Mouse (Mus musculus) Muller cell, postnatal 12 days (primary cell): Measurements from ENCODE around the gene Calr3.

Source experiments
- DNase-seq: peaks from one replicate; pipeline ENCODE4 v3.0.0-alpha.2; 2015; ENCODE audit errors: inconsistent ontology term

Calr3 gene

DNA sequence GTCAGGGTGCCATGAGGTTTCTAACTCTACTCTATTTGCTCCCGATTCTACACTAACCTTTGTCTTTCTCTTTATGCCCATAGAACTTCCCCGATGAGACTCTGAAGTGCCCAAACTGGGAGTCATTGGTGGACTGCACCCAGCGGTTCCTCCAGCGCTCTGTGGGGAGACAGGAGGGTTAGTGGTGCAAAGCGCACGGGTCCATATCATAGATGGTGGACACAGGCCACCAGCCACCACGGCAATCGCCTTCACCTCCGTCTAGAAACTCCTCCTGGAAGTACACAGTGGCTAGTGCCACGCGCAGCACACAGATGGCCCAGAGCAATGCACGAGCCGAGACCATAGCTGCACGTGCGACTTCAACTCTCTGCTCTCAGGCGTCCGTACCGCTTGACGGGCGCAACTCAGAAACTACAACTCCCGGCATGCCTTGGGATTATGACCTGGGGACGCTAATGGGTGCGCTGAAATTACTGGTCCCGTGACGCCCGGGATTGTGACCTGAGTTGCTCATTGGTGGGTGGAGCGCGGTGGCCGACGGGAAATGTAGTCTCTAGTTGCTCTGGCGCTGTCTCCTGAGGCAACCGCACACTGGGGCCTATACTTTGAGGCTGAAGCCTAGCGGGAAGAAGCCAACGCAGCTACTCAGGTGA lies at the start of gene Calr3, which contains the start of gene 1700030K09Rik:
Gene Calr3, minus strand, starts transcription at position 533 of the 656 bp plus-strand sequence.
Gene 1700030K09Rik, plus strand, starts transcription at position 543 of the 656 bp plus-strand sequence.
- DNase-seq = peak; percentile 98

DNA sequence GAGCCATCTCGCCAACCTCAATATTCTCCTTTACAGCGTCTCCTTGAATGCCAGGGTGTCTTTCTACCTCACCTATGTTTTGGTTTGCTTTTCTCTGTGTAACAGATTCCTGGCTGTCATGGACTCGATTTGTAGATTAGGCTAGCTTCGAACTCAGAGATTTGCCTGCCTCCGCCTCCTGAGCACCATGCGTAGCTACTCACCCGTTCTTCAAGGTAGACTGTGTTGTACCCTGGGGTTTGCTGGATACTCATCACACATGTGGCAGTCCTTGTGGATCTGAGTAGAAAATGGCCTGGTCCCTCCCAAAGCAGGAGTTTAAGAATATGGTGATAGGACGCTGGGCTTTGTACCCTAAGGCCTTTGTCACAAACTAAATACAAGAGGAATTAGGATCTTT lies 49.7 kb upstream of the Calr3 start:
- peak; percentile 31 for DNase-seq

DNA sequence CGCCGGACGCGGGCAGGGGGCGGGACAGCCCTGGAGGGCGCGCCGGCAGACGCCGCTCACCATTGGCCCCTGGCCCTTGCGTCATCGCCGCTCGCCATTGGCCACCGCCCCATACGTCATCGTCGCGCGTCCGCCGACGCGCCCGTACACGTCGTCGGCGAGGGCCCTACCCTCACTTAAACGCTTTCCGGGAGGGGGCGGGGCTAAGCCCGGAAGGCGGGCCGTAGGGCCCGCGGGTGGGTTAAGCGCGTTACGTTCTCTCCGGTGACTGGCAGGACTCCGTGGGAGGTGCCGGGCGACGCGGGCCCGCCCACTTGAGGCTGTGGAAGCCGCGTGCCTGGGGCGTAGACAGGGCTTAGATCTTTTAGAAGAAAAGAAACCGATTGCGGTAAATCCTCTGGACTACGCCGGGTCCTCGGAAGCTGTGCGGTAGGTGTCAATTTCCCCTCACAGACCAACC lies 49.0 kb upstream of the Calr3 start:
- peak; percentile 100 for DNase-seq

DNA sequence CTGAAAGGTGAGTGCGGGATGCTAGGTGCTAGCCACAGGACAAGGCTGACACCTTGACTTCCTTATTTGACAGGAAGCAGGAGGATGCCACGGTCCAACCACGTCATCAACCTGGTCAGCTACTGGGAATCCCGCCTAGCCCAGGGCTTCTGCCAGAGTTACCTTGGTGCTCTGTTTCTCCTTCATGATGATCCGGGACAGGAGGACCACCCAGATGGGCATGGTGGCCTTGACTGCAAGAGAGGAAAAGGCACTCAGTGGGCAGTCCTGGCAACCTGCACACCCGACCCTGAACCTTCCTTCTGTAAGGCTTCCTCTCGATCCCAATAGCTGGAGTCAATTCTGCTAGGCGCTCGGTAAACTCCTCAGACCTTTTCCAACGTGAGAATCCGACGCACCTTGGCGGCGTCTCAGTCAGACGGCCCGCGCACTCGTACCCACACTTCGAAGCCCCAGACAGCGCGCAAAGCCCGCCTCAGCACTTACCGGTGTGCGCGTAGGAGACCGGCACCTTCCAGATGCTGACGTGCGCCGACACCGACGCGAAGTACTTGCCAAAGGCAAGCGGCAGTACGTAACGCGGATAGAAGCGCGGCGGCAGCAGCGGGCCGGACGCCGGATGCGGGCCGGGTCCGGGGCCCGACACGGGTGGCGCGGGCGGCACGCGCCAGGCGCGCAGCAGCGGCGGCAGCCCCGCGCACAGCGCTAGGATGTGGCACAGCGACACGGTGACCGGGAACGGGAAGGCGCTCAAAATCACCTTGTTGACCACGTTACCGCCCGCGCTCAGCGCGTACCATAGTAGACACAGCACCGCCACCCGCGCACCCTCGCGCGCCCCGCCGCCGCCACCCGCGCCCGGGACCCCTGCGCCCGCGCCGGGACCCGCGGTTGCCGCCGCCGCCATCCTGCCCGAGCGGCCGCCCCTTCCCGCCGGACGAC lies 48.3 kb upstream of the Calr3 start, which contains the start of gene Slc35e1:
Gene Slc35e1, minus strand, starts transcription at position 935 of the 942 bp plus-strand sequence.
- DNase-seq = peak; percentile 30

DNA sequence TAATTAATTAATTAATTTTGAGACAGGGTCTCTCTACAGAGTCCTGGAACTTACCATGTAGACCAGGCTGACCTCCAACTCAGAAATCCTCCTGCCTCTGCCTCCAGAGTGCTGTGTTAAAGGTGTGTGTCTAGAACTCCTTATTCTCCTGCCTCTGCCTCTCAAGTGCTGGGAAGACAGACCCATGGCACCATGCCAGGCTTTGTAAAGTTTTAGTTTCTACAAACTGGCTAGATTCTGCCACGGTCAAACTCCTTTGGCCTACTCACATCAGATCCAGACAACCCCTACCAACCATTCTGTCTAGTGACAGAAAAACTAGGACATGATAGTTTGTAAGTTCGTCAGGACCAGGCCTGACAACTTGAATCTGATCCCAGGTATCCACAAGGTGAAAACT lies 47.3 kb upstream of the Calr3 start:
- DNase-seq = no peak

DNA sequence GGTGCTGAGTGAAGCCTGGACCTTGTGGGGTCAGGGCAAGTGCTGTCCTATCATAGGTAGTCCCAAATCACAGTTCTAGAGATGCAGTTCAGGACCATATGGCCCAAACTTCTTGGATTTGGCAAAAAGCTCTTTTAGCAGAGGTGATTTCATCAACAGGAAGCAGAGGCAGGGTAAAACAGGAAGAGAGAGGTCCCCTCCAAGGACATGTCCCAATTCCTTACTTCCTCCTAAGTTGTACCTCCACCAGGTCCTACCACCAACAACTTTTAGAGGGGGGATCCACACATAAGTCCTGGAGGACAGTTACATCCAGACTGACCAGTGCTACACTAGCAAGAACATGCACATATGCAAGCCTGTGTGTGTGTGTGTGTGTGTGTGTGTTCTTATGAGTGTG lies 43.3 kb upstream of the Calr3 start:
- no peak for DNase-seq

DNA sequence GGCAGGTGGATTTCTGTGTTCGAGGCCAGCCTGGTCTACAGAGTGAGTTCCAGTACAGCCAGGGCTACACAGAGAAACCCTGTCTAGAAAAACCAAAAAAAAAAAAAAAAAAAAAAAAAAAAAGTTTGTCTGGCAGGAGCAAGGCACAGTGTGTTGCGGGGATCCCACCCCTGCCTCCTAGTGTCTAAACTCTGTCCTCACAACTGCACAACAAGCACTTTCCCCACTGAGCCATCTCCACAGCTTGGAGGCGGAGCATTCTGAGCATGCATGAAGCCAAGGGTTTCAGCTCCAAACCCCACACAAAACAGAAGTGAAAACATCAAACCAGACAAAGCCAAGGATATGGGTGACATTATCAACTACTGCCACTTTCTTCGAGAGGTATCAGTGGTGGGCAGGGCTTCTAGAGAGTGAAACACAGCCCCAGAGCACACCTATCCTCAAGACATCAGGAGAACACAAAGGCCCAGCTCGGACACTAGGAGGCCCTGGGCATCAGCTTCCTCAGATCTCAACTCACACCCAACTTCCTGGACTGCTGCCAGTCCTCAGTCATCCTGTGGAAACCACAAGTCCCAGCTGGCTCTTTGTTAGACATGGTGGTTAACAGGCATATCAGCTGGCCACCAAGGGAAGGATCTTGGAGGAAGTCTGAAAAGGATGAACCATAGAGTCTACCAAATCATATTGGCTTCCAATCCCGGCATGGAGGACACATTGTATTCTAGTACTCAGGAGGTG lies 42.0 kb upstream of the Calr3 start:
- peak; percentile 66 for DNase-seq

DNA sequence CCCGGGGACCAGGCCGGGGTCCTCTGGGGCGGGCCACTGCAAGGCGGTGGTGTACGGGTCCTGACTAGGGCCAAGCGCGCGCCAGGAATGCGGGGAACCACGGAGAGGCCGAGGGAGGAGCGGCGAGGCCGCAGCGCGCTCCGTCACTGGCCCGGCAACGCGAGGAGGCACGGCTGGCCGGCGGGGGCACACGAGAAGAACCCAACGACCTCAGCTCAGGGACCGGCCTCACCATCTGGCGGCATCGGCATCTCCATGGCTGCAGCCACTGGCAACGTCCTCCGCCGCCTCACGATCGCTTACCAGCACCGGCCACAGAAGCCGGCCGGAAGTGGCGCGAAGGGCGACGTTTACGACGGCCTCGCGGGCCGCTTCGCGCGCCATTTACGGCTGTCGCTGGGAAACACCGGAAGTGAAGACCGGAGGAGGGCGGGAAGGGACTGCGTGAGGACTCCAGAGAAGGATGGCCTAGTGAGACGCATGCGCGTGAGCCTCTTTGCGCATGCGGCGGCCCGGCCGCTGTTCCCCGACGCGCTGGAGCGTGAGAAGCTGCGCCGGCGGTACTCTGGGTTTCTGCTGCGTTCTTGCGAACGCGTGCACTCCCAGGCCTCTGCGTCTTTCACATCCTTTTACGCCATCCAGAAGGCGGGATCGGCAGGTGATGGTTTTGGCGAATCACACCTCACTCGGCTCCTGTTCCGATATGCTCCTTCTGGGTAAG lies 31.3 kb upstream of the Calr3 start, which contains the start of gene Cherp:
Gene Cherp, minus strand, starts transcription at position 401 of the 721 bp plus-strand sequence.
- DNase-seq = peak; percentile 99

DNA sequence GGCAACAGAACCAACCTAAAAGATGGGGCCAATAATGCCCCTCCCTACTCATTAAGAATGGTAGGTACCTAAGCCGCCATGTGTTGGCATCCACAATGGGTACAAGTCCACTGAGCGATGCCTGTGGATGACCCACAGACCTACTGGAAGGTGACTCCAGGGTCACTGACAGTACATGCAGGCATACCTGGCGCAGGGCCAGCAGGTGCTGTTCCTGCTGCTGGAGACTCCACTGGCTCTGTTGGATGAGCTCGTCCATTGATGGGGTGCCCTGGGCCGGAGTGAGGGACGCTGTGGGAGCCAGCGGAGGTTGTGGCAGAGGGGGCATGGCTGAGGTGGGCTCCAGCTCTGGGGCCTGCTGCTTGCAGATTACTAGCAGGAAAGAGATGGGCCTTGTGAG lies 27.0 kb upstream of the Calr3 start:
- no peak for DNase-seq

DNA sequence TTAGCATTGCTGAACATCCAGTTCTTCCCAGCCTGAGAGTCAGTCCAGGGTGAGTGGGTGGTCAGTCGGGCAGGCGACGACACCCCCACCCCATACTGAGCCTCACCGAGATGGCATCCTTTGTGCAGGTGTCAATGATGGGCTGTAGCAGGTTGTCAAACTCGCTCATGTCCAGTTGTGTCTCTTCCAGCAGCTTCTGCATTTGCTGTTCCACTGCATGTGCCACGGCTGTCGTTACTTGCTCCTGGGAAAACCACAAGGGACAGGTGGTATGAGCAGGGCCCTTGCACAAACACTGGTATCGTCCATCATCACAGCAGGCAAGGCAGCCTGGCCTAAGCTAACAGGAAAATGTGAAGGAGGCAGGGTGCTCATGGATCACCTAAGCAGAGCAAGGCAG lies 26.3 kb upstream of the Calr3 start:
- DNase-seq = no peak

DNA sequence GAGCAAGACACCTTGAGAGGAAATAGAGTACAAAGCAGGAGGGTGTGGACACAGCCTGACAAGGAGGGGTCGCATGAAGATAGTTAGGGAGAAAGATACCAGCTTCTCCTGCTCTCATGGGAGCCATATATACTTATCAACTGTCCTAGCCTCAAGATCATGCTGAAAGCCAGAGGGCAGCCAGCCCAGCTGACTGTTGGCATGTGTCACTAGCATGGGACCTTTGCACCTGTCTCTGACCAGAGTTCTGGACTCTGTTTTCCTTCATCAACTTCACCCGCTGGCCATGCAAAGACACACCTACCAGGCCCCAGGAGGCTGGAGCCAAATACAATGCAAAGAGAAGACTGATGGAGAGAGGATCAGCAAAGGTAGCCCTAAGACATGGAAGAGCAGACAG lies 25.6 kb upstream of the Calr3 start:
- DNase-seq = no peak

DNA sequence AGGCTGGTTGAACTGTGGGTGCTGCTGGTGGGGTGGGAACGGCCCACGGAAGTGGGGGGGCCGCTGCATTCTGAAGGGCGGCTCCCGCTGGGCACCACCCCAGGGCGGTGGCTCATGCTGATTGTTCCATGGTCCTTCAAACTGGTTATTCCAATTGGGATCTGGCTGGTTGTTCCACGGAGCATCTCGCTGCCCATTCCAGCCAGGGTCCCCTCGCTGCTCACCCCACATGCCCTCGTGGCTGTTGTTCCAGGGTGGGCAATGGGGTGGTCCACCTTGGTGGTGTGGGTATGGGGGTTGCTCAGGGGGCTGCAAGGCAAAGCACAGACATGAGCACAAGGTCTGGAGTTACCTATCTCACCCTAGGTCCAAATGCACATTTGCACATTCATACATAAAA lies 20.5 kb upstream of the Calr3 start:
- no peak for DNase-seq

DNA sequence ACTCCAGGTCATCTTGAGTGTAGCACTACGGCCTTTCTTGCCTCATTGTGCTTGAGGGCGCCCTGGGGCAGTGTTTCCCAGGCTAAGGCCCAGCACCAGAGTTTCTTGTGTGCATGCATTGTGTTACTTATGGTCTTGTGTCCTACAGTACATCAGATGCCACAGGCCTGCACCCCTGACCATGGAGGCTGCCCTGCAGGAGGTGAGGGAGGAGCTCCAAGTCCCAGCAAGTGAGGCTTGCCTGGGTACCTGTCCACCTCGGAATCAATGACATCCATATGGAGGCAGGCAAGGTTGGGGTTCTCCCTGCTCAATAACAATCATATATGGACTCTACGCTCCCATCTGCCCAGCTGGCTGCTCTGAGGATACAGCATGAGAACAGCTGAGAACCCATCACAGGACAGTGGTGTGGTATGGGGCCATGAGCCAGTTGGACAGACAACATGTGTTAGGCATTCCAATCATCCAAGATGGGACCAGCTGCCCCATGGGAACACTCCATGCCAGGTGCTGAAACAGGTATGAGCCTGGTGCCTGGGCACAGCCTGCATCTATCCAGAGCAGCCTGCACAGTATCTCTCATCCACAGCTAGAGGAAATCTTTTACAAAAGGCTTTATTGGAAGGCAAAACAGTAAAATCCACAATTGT lies 16.3 kb upstream of the Calr3 start:
- DNase-seq = no peak

DNA sequence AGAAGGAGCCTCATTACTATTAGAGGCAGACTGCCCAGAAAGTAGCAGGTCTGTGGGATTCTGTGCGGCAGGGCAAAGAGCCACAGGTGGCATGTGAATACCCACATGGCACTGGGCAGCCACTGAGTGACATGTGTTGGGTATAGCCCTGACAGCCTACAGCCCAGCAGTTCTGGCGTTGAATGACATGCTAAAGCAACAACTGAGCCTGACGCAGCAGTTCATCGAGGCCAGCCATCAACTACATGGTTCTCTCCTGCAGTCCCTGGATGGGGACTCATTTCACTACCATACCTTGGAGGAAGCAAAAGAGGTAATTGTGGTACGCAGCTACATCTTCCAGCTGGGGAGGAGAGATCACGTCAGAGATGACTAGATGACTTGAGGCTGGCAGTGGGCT lies 14.8 kb upstream of the Calr3 start:
- no peak for DNase-seq

DNA sequence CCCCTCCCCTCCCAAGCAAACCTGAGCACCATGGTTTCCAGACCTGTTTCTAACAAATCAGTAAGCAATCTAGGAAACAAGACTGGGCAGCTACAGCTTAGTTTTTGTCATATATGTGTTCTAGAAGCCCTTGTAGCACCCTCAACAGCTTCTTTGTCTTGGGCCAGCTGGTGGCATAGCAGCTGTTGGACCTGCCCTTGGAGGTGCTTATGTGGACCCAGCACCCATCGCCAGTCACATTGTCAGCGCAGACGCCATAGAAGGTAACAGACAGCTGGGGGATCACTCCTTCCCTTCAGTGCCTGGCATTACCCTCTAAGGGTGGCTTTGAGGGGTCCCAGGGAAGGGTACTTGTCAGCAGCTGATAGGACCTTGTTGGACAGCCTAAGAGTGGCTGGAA lies 14.1 kb upstream of the Calr3 start:
- no peak for DNase-seq

DNA sequence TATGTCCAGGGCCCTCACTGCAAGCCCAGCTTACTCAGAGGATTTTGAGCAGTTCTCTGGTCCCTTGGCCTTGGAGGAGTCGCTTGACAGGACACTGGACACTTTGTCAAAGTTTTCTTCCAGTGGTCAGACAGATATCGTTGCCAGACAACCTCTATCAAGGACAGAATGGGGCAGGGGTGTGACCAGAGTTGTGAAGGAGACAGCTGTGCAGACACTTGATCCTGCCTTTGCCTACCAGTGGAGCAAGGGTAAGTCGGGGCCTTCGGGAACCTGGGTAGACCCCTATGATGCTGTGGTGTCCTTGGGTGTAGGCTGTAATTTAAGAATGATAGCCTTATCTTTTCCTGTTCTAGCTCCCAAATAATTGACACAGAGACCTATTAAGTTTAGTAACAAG lies 11.6 kb upstream of the Calr3 start:
- no peak for DNase-seq

DNA sequence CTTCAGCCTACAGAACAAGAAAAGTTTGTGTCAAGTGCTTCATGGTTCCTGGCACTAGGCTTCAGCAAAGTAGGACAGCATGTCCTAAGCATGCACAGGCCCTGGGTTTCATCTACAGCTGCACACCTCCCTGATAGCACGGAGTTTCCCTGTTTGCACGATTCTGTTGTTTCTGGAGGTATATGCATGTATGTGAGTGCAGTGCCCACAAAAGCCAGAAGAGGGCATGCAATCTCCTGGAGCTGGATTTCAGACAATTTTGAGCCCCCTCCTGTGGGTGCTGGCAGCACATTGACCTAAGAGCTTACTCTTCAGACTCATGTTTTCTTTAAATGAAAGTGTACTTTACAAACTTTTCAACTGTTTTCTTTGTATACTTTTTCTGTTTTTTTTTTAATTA lies 10.2 kb upstream of the Calr3 start:
- DNase-seq = no peak

DNA sequence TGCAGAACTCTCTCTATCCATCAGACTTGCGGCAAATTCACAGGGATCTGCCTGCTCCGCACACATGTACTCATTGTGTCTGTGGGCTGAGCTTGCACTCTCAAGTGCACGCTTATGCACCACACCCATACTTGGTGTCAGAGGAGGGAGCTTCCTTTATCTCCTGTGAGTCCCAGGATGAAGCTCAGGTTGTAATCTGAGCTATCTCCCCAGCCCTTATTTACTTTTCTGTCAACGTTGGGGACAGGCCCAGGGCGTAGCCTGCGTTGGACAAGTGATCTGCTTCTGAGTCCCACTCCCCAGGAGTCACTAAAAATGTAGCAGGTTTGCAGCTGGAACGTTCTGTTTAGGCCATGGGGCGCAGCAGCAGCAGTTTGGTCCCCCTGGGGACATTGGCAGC lies 7.8 kb upstream of the Calr3 start:
- no peak for DNase-seq

DNA sequence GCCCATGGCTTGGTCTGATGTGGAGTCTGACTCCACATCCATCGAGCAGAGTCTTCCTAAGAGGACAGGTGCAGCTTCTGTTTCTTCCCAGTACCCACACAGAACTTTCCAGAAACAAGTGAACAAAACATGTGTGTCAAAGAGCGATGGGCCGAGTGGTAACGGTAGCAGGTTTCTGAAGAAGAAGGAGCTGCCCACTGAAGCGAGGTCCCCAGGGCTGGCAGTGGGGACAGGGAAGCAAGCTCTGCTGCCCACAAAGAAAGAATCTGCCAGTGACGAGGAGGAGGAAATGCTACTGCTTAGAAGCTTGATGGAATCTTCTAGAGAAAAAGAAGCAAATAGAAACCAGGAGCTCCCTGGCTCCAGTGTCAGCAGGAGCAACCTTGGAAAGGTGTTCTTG lies 1.4 kb upstream of the Calr3 start:
- peak; percentile 6 for DNase-seq

DNA sequence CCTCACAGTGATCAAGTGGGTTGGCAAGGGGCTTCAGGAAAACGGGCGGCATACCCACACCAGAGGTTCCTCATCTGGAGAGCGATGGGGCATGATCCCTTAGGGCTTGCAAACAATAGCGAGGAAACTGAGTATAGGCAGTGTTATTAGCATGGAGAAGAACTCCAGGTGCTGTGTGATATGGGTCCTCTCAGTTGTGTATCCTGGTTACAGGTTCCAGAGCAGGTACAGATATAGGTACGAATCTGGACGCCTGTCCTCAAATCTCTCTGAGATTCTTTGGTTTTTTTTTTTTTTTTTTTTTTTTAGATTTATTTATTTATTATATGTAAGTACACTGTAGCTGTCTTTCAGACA lies 302 bp upstream of the Calr3 start:
- no peak for DNase-seq
